Mouse (Mus musculus): ENCODE measurements at regions not wholly inside any gene's neighbourhood (a gene's known extent, or its start where the extent isn't known, plus 50 kb on each side); places are given as distances from the start of the nearest gene placed in this dataset.
A peak's percentile ranks its signal among the peaks of the same experiment; 100 is the strongest.

- peak; percentile 98 for TF ChIP-seq CTCF (IDR thresholded peaks at IDR 0.05; ENCODE audit: borderline replicate concordance, insufficient read depth, low read length)
- no peak for TF ChIP-seq POLR2A (IDR thresholded peaks at IDR 0.05; ENCODE audit: low read depth, low read length)
These were observed 113.7 kb upstream of the Rgs17 start for GRCm38 (mm10) chr10:6035792-6036487.
